Mouse (Mus musculus) neural tube, embryonic 14.5 days (tissue): ENCODE measurements at regions not wholly inside any gene's neighbourhood (a gene's known extent, or its start where the extent isn't known, plus 50 kb on each side); places are given as distances from the start of the nearest gene placed in this dataset.

Experiments
- ATAC-seq: fragments of 200-750 bp; cut with Nextera tagmentation; 2 replicates; pipeline ENCODE4 v1.8.0; 2017; ENCODE audit warnings: low read depth, mild to moderate bottlenecking, moderate TSS enrichment, moderate library complexity
- H3K27ac ChIP-seq: fragments of 300-500 bp; sonication (generic); 2 replicates; pipeline ENCODE4 v1.5.1; 2014; ENCODE audit warnings: low read depth, mild to moderate bottlenecking, control low read depth, low read length, moderate library complexity, mixed read lengths
- H3K27me3 ChIP-seq: fragments of 300-500 bp; sonication (generic); 2 replicates; pipeline ENCODE4 v1.6.1; 2014; ENCODE audit warnings: low read length; ENCODE audit not compliant: control insufficient read depth, insufficient read depth
- H3K36me3 ChIP-seq: fragments of 300-500 bp; sonication (generic); 2 replicates; pipeline ENCODE4 v1.6.1; 2014; ENCODE audit warnings: low read length, mixed read lengths; ENCODE audit not compliant: control insufficient read depth, insufficient read depth
- H3K4me1 ChIP-seq: fragments of 300-500 bp; sonication (generic); 2 replicates; pipeline ENCODE4 v1.6.1; 2014; ENCODE audit warnings: low read length; ENCODE audit not compliant: control insufficient read depth, insufficient read depth
- H3K4me2 ChIP-seq: fragments of 300-500 bp; sonication (generic); 2 replicates; pipeline ENCODE4 v1.6.1; 2014; ENCODE audit warnings: mild to moderate bottlenecking, low read depth, low read length, control low read depth
- H3K4me3 ChIP-seq: fragments of 300-500 bp; sonication (generic); 2 replicates; pipeline ENCODE4 v1.5.1; 2014; ENCODE audit warnings: low read depth, low read length, control low read depth, mixed read lengths
- H3K9ac ChIP-seq: fragments of 300-500 bp; sonication (generic); replicated peaks from 2 replicates; pipeline ENCODE4 v1.6.1; 2014; ENCODE audit warnings: low read depth, mild to moderate bottlenecking, control low read depth, low read length, mixed read lengths
- H3K9me3 ChIP-seq: fragments of 300-500 bp; sonication (generic); 2 replicates; pipeline ENCODE4 v1.6.1; 2016; ENCODE audit warnings: low read length; ENCODE audit not compliant: control insufficient read depth
- WGBS: fragments of 180-500 bp; shearing (Covaris S2); extraction: QIAGEN DNeasy Blood & Tissue Kit; methylation state at CpG from one replicate; pipeline ENCODE4 v1.1.7; 2014; 5-methylcytosine and 5-hydroxymethylcytosine counted together

GRCm38 (mm10) chr7:124573666-124574065 is 591.0 kb downstream of the Hs3st4 start:
- H3K4me2 ChIP-seq: no peak overlapping the region
- H3K4me1 ChIP-seq: no peaks in the 10 kb centered on the region
- H3K36me3 ChIP-seq: no peaks in the 10 kb centered on the region
- no peak overlapping the region for H3K9ac ChIP-seq
- H3K27me3 ChIP-seq: no peaks in the 10 kb centered on the region
- 87% methylated on average over 5 of the region's 5 CpGs for WGBS
- no peak overlapping the region for H3K4me3 ChIP-seq
- H3K9me3 ChIP-seq: no peaks in the 10 kb centered on the region
- no peak overlapping the region for H3K27ac ChIP-seq
- no peak for ATAC-seq

DNA sequence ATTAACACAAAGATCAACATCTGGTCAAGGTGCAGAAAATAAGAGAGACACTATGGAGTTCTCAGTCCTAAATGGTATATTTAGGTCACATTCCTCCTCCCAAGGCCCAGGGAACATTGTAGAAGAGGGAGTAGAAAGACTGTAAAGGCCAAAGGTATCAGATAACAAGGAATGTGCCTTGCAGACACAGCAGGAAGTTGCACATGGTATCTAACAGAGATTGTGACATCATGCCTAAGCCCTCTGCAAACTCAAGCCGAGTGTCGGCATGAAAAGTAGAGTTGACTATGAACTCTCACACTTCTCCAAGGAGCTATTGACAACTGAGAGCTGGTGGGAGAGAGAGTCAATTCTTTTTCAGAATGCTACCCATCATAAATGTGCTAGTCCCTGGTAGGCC is 598.7 kb downstream of the Hs3st4 start:
- ATAC-seq: no peak
- 99% methylated on average over 2 of the region's 2 CpGs for WGBS

DNA sequence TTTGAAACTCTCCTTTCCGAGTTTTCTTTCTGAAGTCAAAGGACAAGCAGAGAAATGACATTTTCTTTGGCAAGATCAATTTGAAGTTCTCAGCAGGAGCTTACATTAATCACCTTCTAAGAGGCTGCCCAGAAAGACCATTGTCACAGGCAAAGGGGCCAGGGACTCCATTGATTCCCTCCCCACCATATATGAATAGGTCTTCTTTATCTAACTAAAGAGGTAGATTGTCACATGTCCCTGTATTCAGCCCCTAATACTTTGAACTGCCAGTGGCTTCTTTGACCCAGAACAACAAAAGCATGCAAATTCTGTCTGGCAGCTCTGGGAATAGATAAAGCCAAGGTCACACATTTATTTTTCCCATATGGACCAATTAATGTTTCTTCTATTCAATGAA is 602.6 kb downstream of the Hs3st4 start:
- Histone ChIP-seq H3K27me3 (no peaks in the 10 kb centered on the region), H3K9me3 (no peaks in the 10 kb centered on the region), H3K27ac (no peak overlapping the region), H3K4me3 (no peak overlapping the region), H3K4me2 (no peak overlapping the region), H3K9ac (no peak overlapping the region), H3K4me1 (no peaks in the 10 kb centered on the region), H3K36me3 (no peaks in the 10 kb centered on the region)
- ATAC-seq: no peak
- WGBS: 24% methylated on average over 1 of the region's 1 CpGs

More for the DNA sequence above, 598.7 kb downstream of the Hs3st4 start:
- Histone ChIP-seq H3K27me3 (no peaks in the 10 kb centered on the region), H3K9ac (no peak overlapping the region), H3K4me2 (no peak overlapping the region), H3K4me1 (no peaks in the 10 kb centered on the region), H3K27ac (no peak overlapping the region), H3K36me3 (no peaks in the 10 kb centered on the region), H3K4me3 (no peak overlapping the region), H3K9me3 (no peaks in the 10 kb centered on the region)

DNA sequence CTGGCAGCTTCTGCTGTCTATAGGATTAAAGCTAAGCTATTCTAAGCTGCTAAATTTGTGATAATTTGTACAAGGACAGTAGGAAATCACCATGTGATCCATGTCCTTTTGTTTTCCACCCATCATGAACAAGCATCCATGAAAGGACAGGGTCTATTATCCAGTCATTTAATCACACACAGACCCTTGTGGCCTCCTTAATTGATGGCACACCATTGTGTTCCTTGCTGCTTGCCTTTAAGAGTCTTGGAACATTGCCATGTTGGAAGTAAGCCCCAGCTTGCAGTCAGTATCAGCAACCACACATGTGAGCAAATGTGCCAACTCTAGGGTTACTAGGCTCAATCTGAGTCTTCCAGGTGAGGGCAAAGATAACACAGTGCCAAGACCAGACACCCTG is 608.7 kb downstream of the Hs3st4 start:
- H3K36me3 ChIP-seq: no peaks in the 10 kb centered on the region
- no peaks in the 10 kb centered on the region for H3K4me1 ChIP-seq
- H3K4me2 ChIP-seq: no peak overlapping the region
- no peaks in the 10 kb centered on the region for H3K27me3 ChIP-seq
- H3K27ac ChIP-seq: no peak overlapping the region
- H3K4me3 ChIP-seq: no peak overlapping the region
- no peak overlapping the region for H3K9ac ChIP-seq
- no peak for ATAC-seq
- H3K9me3 ChIP-seq: no peaks in the 10 kb centered on the region

DNA sequence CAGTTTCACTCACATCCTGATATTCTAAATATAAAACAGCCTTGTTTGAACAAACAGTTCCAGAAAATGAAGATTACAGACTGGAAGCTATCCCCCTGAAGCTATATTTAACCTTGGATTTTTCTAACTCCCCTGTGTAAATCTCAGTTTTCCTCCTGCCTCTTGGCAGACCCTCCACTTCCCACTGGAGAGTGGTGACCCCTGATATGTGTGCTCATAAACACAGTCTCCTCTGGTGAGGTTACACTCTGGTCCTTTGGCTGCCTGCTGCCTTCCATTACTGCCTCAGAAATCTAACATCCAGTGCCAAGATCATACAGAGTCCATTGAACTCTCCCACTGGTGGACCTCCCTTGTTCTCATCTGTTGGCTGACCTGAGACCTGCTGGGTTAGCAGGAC is 610.8 kb downstream of the Hs3st4 start:
- H3K36me3 ChIP-seq: no peaks in the 10 kb centered on the region
- no peak overlapping the region for H3K27ac ChIP-seq
- no peak overlapping the region for H3K4me3 ChIP-seq
- H3K9ac ChIP-seq: no peak overlapping the region
- ATAC-seq: no peak
- H3K27me3 ChIP-seq: no peaks in the 10 kb centered on the region
- no peak overlapping the region for H3K4me2 ChIP-seq
- no peaks in the 10 kb centered on the region for H3K9me3 ChIP-seq
- no peaks in the 10 kb centered on the region for H3K4me1 ChIP-seq

GRCm38 (mm10) chr7:124600767-124601166 is 618.1 kb downstream of the Hs3st4 start:
- ATAC-seq: no peak
- H3K4me1 ChIP-seq: no peaks in the 10 kb centered on the region
- 96% methylated on average over 6 of the region's 6 CpGs for WGBS
- H3K4me2 ChIP-seq: no peak overlapping the region
- H3K4me3 ChIP-seq: no peak overlapping the region
- H3K9me3 ChIP-seq: no peaks in the 10 kb centered on the region
- H3K27me3 ChIP-seq: no peaks in the 10 kb centered on the region
- no peak overlapping the region for H3K27ac ChIP-seq
- H3K36me3 ChIP-seq: no peaks in the 10 kb centered on the region
- no peak overlapping the region for H3K9ac ChIP-seq

GRCm38 (mm10) chr7:124604581-124604980 is 621.9 kb downstream of the Hs3st4 start:
- no peak overlapping the region for H3K4me2 ChIP-seq
- H3K36me3 ChIP-seq: no peaks in the 10 kb centered on the region
- H3K4me1 ChIP-seq: no peaks in the 10 kb centered on the region
- no peaks in the 10 kb centered on the region for H3K9me3 ChIP-seq
- H3K27ac ChIP-seq: no peak overlapping the region
- H3K9ac ChIP-seq: no peak overlapping the region
- no peak overlapping the region for H3K4me3 ChIP-seq
- ATAC-seq: no peak
- 82% methylated on average over 2 of the region's 2 CpGs for WGBS
- H3K27me3 ChIP-seq: no peaks in the 10 kb centered on the region

DNA sequence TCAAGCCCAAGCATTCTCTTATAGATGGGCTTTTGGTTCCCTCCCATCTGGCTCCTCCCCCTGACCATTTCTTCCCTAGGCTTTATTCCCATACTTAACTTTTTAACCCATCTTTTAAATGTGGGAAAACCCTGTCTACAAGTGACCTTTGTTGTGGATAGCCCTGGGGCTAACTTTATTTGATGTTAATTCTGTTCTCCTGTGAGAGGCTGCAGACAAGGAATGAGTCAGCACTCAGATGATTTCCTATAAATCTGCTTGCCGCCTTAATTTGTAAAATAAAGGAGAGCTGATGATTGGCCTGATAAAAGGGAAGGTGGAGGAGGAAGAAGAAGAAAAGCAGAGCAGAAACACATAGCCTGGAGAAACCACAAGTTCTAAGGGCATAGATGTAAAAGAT is 623.3 kb downstream of the Hs3st4 start:
- ATAC-seq: no peak
- Histone ChIP-seq H3K4me3 (no peak overlapping the region), H3K4me1 (no peaks in the 10 kb centered on the region), H3K9me3 (no peaks in the 10 kb centered on the region), H3K9ac (no peak overlapping the region), H3K27ac (no peak overlapping the region), H3K27me3 (no peaks in the 10 kb centered on the region), H3K36me3 (no peaks in the 10 kb centered on the region), H3K4me2 (no peak overlapping the region)
- 71% methylated on average over 1 of the region's 1 CpGs for WGBS

DNA sequence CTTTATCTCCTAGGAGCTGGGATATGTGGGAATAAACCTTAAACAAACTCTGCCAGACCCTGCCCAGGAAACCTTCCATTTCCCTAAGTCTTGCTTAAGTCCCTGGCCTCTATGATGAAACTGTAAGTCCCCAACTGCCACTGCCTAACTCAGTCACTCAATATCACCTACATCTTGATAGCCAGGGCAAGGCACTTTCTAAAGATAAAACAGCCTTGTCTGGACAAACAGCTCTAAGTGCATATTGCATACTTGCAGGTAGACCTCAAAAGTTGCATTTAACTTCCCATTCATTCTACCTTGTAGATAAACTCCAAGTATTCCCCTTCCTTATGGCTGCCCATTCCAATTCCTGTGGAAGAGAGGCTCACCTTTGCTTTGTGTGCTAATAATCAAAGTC is 624.4 kb downstream of the Hs3st4 start:
- no peak overlapping the region for H3K9ac ChIP-seq
- H3K9me3 ChIP-seq: no peaks in the 10 kb centered on the region
- no peaks in the 10 kb centered on the region for H3K36me3 ChIP-seq
- no peak overlapping the region for H3K4me2 ChIP-seq
- H3K4me1 ChIP-seq: no peaks in the 10 kb centered on the region
- H3K4me3 ChIP-seq: no peak overlapping the region
- no peak overlapping the region for H3K27ac ChIP-seq
- no peaks in the 10 kb centered on the region for H3K27me3 ChIP-seq
- ATAC-seq: no peak

DNA sequence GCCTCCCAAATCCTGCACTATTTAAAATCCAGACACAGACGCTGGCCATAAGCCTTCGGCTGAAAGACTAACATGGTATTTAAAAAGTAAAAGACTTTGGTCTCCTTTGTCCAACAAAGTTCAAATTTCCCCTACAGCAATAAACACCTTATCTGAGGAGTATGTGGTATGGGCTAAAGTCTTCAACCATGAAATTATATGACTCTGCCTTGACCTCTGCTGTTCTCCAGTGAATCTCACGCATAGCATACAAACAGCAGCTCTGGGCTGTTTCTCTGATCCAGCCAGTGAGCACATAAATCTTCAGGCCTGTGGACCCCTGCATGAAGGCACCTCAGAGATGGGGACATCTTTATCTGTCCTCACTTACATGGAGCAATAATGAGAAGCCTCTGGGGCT is 627.8 kb downstream of the Hs3st4 start:
- 76% methylated on average over 3 of the region's 3 CpGs for WGBS
- Histone ChIP-seq H3K36me3 (no peaks in the 10 kb centered on the region), H3K4me3 (no peak overlapping the region), H3K4me2 (no peak overlapping the region), H3K9me3 (no peaks in the 10 kb centered on the region), H3K4me1 (no peaks in the 10 kb centered on the region), H3K27me3 (no peaks in the 10 kb centered on the region), H3K27ac (no peak overlapping the region), H3K9ac (no peak overlapping the region)
- ATAC-seq: no peak
